Mouse (Mus musculus): ENCODE data around the gene Sipa1l1.
"Not testable (repeated sequence)": the region's sequence is repeated elsewhere in the genome, so short reads cannot be mapped to it uniquely, and the experiment has no call there.

Gene Sipa1l1

DNA sequence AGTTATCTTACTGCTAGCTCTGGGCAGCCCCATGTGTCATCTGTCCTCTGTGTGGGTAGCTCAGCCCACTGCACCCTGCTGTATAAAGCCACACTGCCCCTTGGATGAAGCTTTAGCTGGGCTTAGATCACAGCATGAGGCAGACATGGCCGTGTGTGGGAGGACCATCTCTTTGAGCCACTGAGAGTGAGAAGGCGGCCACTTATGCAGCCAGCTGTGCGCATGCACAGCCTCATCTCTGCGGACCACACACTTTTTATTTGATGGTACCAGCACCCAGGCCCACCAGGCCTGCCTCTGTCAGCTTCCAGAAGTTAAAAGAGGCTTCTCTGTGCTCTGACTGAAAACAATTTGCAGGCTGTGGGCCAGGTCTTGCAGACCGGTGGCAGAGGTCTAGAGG, 308.7 kb downstream of the Sipa1l1 start:
- DNase-seq (ENCODE audit: low spot score) = no peak

DNA sequence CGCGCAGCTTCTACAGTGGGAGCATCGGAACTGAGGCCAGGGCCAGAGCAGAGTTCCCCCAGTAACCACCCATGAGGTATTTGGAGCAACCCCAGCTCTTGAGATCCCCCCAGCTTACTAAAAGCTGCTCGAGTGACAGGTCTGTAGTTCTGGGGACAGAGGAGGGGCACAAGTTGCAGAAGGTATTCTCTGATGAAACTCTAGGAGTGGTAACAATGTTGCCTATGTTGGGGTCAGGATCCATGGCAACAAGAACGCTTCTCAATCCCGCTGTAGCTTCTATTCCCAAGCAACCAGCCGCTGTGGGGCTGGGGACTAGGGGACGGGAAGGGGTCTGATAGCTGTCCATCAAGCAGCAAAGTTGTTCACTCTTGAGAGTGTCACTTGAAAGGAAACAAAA, 309.1 kb downstream of the Sipa1l1 start:
- peak; percentile 38 for DNase-seq (ENCODE audit: low spot score)

DNA sequence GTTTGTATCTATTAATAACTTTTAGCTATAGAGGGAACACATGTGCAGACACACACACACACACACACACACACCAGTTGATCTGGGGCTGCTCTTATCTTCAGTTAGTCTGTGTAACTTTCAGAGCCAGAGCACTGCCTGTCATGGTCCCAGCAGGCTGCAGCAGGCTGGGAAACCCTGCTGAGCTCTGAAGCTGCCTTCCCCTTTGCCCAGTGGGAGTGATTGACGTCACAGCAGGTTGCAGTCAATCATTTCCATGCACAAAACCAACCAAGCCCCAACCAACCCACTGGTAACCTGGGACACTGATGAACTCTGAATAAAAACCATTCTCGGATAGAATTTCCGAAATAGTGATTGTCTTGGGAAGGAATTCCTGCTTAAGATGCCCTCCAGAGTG, 310.3 kb downstream of the Sipa1l1 start:
- DNase-seq (ENCODE audit: low spot score) = no peak

DNA sequence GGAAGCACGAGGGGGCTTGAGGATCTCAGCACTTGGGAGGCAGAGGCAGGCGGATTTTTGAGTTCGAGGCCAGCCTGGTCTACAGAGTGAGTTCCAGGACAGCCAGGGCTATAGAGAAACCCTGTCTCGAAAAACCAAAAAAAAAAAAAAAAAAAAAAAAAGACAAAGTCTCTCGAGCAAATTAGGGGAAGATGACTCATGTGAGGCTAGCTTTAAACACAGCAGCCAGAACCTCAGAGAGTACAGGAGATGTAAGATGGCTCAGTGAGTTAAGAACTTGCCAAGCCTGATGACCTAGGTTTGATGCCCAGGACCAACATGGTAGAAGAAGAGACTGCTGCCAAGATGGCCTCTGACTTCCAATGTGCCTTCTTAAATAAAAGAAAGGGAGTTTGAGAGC, 311.3 kb downstream of the Sipa1l1 start:
- DNase-seq (ENCODE audit: low spot score) = not testable (repeated sequence)

DNA sequence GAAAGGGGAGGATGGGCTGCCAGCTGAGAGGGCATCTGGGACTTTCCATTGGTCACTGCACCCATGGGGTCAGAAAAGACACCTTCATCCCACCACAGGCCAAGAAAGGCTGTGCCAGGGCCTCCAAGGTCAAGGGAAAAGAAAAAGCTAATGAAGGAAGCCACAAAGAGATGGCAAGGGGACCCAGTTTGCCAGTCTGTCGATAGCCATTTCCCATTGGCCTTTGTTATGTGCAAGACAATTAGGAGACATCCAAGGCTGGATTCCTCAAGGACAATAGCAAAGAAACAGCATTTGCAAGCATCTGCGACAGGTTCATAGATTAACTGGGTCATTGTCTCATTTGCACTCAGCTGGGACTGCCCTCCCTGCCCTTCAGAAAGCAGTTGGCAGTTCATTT, 316.3 kb downstream of the Sipa1l1 start:
- no peak for DNase-seq (ENCODE audit: low spot score)

DNA sequence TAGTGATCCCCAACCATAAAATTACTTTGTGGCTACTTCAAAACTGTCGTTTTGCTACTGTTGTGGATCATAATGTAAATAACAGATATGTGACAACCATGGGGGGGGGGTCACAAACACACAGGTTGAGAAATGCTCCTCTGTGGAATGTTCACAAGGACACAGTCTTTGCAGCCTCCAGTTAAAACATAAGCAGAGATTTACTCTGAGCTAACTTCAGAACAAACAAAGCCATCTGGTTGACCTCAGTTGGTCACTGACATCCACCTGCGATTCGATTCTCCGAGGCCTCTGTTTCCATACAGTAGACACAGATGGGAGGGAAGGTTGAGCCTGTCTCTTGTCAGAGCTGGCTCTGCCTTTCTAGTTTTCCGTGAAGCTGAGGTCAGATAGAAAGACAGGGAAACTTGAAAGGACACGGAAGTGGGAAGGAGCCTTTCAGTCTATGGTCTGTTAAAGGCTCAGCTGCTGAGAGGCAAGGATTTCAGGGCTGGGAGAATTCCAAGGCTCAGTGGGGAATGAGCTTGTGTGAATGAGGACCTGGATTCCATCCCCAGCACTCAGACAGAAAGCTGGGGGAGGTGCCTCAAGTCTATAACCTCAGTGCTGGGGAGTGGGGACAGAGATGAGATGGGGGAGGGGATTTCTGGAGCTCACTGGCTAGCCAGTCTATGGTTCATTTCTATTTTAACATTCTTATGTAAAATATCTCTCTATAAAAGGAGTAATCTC, 317.9 kb downstream of the Sipa1l1 start:
- peak; percentile 41 for DNase-seq (ENCODE audit: low spot score)

DNA sequence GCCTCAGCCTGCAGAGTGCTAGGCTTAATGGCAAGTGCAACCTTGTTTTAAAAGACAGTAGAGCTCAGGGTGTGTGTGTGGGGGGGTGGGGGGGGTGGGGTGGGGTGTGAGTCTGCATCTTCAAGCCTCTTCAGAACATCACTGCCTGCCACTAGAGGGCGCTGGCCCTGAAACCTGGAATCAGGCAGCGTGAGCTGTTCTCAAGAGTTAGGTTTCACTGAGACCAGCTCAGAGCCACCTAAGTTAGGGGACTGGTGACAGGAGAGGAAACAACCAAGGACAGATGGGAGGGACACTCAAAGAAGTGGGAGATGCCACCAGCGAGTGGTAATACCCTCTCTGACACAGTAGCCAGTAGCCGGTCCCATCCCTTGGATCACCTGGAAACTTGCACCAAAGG, 320.0 kb downstream of the Sipa1l1 start:
- peak; percentile 56 for DNase-seq (ENCODE audit: low spot score)

DNA sequence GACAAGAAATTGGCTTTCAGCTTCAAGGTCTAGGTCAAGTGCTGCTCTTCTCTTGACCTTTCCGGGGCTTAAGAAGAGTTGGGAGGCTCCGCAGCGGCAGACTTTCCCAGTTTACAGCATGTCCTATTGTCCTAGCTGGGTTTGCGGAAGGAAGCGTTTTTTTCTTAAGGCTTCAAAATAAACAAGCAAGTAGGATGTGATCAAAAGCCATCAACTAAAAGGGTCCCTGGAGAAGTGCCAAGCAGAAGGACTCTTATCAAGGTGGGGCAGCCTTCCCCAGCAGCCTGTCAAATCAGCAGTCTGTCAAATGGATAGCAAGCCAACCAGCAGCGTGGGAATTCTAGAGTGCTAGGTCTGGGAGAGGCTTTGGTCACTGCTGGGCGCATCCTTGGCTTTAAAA, 320.5 kb downstream of the Sipa1l1 start:
- DNase-seq (ENCODE audit: low spot score) = no peak

DNA sequence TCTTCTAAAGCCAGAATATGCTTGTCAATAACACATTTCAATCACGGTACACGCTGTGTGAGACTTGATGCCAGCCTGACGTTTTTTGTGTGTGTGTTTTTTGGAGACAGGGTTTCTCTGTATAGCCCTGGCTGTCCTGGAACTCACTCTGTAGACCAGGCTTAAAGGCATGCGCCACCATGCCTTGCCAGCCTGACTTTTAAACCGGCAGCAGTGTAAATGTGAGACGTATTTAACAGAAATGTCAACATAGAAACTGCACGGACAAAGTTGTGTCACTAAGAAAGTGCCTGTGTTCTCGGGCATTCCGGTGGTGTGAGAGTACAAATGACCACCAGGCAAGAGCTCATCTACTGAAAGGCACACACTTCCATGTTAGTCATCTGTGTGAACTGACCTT, 323.3 kb downstream of the Sipa1l1 start:
- no peak for DNase-seq (ENCODE audit: low spot score)

DNA sequence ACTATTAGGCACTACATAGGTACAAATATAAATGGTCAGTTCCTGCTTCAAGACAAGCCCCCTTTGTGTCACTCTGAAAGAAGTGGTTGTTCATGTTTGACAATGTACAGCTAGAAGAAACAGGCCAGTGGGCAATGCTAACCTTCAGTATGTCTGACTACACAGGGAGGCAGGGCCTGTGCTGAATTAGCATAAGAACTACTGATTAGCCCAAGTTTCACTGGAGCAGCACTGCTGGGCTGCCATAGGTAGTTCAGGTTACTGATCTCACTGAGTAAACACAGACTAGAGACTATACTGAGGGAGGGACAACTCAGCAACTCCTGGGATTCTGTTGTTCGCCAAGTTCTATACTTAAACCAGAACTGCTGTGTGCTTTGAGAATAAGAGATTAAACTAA, 324.1 kb downstream of the Sipa1l1 start:
- DNase-seq (ENCODE audit: low spot score) = not testable (repeated sequence)

DNA sequence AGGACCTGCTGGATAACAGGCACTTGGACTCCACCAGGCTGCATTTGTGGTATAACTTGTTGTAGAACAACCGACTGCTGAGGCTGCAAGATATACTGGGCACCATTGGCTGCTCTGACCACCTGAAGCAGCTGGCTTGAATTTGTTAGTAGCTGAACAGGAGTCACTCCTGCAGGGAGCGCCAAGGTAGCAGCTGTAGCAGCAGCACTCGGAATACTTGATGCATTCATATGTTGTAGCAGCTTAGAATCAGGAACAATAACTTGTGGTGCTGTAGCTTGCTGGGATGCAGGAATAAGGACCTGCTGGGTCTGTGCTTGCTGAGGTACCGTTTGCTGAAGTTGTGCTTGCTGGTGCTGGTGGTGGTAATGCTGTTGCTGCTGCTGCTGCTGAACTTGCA, 326.8 kb downstream of the Sipa1l1 start:
- no peak for DNase-seq (ENCODE audit: low spot score)

DNA sequence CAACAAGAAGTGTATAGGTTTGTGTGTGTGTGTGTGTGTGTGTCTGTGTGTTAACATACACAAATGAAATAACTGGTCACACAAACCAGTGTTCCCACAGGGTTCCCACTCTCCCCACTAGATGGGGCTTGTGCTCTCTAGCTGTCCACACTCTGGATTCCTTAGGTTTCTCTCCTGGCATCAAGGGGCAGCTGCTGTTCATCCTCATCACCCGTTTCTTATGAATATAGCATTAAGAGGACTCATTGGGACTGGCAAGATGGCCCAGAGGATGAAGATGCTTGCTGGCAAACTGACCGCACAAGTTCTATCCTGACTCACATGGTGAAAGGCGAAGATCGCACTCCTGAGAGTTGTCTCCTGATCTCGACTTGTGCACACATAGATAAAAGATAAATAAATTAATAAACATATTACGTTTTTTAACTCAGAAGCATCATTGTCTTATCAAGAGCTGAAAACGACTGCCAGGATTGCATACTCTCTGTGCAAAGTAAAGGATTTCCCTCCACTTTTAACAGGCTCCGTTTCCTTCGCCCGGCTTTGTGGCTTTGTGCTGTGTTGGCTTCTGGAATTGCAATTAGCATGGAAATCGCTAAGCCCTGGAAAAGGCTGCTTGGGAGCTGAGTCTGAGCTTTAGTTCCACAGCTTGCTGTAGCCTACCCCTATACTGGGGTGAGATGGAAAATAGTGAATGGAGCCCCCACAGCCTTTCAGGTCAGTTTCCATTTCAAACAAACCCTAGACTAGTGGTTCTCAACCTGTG, 328.9 kb downstream of the Sipa1l1 start:
- DNase-seq (ENCODE audit: low spot score) = peak; percentile 80

DNA sequence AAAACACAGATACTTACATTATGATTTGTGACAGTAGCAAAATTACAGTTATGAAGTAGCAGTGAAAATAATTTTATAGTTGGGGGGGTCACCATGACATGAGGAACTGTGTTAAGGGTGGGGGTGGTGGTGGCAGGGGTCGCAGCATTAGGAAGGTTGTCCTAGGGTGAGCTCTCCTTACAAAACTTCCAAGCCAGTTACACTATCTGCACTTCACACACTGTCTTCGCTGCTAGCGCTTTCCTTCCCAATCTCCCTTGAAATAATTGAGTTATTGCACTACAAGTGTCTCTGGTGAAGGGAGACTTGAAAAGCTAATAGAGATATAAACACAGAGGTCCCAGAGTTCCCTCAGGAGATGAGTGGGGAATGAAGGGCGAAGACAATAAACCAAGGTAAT, 329.6 kb downstream of the Sipa1l1 start:
- no peak for DNase-seq (ENCODE audit: low spot score)

DNA sequence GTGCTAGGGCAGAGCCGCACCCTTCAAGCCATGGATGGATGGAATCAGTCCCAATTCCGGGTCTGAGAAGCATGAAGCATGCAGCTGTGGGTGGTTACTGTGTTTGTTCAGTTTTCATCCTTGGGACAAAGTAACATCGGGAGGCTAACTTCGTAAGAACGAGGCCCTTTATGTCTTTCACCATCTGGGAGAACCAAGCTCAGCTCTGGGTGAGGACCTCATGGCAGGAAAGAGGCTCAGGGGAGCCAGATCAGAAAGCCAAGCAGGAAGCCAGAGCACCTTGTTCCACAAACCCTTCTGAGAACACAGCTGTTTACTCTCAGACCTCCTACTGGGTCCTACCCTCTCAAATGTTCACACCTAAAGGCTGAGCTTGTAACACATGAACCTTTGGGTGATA, 330.6 kb downstream of the Sipa1l1 start:
- no peak for DNase-seq (ENCODE audit: low spot score)

All from embryo, embryonic 10 days (tissue).